Mouse (Mus musculus): Measurements from ENCODE around the gene Zbtb11. TPM values are rescaled to one million over a fixed set of nuclear protein-coding genes. Genes with fewer than 3 reads are reported as not detected.

Zbtb11 gene
- total RNA-seq, 2 experiments from 2014 or later: 25.6 to 37.4 TPM

DNA sequence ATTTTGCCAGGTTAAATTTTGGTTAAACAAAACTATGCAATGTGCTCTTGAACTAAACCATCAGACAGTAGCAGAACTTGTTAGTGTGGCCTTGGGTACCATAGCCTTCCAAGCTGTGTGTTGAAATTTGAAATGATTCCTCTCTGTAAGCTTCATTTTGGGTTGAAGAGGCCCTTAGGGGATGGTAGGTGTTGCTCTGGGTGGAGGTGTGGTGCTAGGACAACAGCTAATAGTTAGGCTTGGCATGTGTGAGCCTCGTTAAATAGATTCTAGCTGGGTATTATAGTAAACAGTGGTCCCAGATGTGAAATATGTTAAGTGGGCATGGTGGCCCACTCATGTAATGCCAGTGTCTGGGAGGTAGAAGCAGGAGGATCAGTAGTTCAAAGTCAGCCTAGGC, 6.5 kb upstream of the Zbtb11 start:
- no peak for ATAC-seq (replicated peaks; ENCODE audit: low FRiP score, poor library complexity, severe bottlenecking)

DNA sequence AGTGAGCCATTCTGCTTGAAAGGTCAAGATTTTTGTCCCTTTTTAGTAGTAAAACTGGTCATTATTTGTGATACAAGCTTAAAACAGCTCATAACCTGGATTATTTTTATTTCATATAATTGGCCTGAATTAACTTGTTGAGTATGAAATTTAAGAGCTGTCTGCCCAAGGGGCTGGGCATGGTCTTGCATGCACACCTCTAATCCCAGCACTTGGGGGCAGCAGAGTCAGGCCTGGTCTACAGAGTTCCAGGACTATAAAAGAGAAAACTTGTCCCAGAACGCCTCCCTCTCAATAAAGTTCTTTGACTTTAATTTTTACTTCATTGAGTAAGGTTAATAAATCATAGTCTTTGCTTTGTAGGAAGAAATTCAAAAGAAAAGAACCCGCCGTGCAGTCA, 4.5 kb upstream of the Zbtb11 start:
- ATAC-seq (replicated peaks; ENCODE audit: low FRiP score, poor library complexity, severe bottlenecking): no peak

DNA sequence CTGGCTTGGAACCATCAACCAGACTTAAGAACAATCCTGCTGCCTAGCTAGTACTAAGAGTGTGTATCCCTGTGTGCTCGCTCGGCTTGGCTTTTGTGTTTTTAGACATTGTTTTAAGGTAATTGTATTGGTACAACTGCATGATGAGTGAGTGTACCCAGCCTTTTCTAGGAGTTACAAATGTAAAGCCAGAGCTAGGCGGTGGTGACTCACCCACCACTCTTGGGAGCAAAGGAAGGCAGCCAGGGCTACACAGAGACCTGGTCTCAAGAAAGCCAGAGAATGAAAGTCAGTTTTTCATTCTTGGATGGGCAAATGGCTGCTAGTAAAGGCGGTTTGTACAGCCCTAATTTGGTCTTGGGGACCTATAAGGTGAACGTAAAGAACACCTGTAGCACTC, 3.3 kb upstream of the Zbtb11 start:
- no peak for ATAC-seq (replicated peaks; ENCODE audit: low FRiP score, poor library complexity, severe bottlenecking)

- no peak for ATAC-seq (replicated peaks; ENCODE audit: low FRiP score, poor library complexity, severe bottlenecking)
Measured at GRCm38 (mm10) chr16:55971735-55972615, 1.7 kb upstream of the Zbtb11 start.

- ATAC-seq (replicated peaks; ENCODE audit: low FRiP score, poor library complexity, severe bottlenecking): no peak
Measured at GRCm38 (mm10) chr16:55972626-55973201, 969 bp upstream of the Zbtb11 start.

GRCm38 (mm10) chr16:55974256-55974902, 696 bp downstream of the Zbtb11 start:
- ATAC-seq (replicated peaks; ENCODE audit: low FRiP score, poor library complexity, severe bottlenecking): peak; percentile 73

GRCm38 (mm10) chr16:55974903-55975285, 1.2 kb downstream of the Zbtb11 start:
- peak; percentile 48 for ATAC-seq (replicated peaks; ENCODE audit: low FRiP score, poor library complexity, severe bottlenecking)

DNA sequence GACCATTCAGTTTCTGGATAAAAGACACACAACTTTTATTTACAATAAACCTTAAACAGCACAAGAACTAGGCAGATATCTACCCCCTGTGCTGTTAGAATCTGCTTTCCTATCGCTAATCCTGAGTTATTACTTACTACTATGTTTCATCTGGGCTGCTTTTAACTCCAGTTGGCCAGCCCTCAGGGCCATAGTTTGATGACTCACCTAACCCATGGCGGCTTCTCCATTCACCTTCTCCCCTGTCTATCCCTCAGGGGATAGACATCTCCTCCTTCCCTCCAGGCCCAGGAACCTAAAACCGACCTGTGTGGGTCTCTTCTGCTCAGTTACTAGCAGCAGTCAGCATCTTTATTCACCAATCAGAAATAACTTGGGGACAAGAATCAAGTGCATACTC, 12.3 kb downstream of the Zbtb11 start:
- ATAC-seq (replicated peaks; ENCODE audit: low FRiP score, poor library complexity, severe bottlenecking): no peak

DNA sequence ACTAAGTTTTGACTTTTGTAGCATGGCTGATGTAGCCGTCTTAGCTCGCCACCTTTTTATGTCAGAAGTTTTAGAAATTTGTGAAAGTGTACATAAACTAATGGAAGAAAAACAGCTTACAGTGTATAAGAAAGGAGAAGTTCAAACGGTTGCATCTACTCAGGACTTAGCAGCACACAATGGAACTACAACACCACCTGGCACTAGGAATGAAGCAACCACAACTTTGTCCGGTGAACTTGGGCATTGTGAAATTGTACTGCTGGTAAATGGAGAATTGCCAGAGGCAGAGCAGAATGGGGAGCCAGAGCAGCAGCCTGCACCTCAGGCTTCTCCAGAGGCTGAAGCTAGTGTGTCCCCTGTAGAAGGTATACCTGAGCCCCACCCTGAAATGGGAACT, 16.6 kb downstream of the Zbtb11 start:
- ATAC-seq (replicated peaks; ENCODE audit: low FRiP score, poor library complexity, severe bottlenecking): no peak

DNA sequence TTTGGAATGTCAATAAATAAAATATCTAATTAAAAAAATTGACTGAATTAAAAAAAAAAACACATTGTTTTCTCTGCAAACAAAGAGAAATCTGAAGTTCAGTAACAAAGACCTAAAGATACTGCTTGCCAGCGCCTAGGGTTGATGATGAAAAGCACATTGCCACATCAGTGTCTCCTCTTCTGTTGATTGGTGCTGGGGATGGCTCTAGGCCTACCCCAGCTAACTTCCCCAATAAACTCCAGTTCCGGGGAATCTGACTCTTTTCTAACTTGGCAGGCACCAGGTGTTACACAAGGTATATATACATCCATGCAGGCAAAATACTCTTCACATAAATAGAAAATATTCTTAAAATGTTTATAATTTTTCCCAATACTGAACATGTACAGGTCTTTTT, 20.6 kb downstream of the Zbtb11 start:
- no peak for ATAC-seq (replicated peaks; ENCODE audit: low FRiP score, poor library complexity, severe bottlenecking)

DNA sequence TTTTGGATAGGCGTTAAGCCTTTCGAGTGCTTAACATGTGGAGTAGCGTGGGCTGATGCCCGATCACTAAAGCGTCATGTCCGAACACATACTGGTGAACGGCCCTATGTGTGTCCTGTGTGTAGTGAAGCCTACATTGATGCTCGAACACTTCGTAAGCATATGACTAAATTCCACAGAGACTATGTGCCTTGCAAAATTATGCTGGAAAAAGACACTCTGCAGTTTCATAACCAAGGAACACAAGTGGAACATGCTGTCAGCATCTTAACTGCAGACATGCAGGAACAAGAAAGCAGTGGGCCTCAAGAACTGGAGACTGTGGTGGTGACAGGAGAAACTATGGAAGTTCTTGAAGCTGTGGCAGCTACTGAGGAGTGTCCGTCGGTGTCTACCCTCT, 33.1 kb downstream of the Zbtb11 start:
- ATAC-seq (replicated peaks; ENCODE audit: low FRiP score, poor library complexity, severe bottlenecking): no peak

DNA sequence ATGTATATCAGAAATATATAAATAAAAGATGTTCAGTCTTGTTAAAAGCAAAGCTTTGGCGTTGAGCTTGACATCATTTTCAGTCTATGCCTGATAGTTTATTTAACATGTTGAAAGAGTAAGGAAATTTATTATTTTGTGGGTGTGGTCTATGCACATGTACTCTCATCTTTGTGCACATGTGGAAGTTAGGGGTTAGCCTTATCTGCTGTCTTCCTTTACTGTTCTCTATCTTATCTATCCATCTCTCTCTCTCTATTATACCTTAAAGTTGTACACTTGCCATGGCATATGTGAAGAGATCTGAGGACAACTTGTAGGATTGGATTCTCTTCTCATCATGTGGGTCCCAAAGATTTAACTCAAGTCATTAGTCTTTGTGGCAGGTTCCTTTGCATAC, 35.2 kb downstream of the Zbtb11 start:
- ATAC-seq (replicated peaks; ENCODE audit: low FRiP score, poor library complexity, severe bottlenecking): no peak

- ATAC-seq (replicated peaks; ENCODE audit: low FRiP score, poor library complexity, severe bottlenecking): no peak
Measured at GRCm38 (mm10) chr16:56012789-56013743, 39.4 kb downstream of the Zbtb11 start.

- no peak for ATAC-seq (replicated peaks; ENCODE audit: low FRiP score, poor library complexity, severe bottlenecking)
Measured at GRCm38 (mm10) chr16:56014076-56014475, 40.4 kb downstream of the Zbtb11 start.

GRCm38 (mm10) chr16:56019660-56020059, 46.0 kb downstream of the Zbtb11 start:
- no peak for ATAC-seq (replicated peaks; ENCODE audit: low FRiP score, poor library complexity, severe bottlenecking)

GRCm38 (mm10) chr16:56027854-56028629, 54.4 kb downstream of the Zbtb11 start:
- no peak for ATAC-seq (replicated peaks; ENCODE audit: low FRiP score, poor library complexity, severe bottlenecking)

DNA sequence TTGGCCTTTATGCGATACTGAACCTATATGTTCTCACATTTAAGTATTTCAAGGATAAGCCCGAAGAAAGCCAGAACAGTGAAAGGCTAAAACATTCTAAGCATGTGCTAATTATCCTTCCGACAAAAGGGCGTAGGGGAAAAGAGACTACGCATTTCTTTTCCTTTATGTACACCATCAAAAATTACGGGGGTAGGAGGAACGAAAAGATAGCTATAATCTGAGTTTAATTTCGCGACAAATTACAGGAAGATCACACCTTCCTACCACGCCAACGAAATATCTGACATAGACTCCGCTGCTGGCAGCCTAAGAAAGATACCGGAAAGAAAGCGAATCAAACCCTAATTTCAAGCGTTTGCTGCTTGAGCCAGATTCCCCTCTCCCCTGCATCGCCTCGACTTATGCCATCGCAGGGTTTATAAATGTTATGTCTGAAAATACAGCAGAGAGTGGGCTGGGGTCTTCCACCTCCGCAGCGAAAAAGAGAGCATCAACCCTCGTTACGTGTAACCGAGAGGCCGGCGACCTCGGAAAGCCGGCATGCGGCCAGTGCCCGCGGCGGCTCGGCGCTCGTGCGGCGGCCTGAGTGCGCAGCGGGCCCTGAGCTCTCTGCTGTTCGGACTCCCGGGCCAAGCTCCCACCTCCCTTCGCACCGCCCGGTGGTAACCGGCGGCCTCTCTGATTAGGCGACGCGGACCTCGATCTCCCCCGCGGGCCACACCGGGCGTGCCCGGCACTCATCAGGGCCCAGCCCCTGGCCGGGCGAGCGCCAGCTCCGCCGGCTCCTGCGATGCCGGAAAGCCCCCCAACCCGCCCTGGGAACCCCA, 55.3 kb downstream of the Zbtb11 start:
- peak; percentile 72 for ATAC-seq (replicated peaks; ENCODE audit: low FRiP score, poor library complexity, severe bottlenecking)

DNA sequence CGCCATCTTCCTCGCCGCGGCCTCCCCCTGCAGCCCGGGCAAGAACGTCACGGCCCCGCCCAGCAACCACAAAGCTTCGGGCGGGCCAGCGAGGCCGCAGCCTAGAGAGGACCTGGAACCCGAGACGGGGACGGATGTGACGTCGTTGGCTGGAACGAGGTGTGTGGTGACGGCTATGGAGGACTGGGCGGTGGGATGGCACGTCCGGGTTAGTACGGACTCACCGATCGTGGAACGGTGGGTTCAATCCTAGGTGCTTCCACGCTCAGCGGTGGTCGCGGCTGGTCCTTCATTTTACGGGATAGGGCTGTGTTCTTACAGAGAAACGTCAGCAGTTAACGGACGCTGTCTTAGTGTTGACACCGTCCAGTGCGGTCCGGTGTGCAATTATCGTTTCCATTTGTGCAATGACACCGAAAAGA, 56.0 kb downstream of the Zbtb11 start, which contains the start of gene Pcnp:
Gene Pcnp (minus strand): TSS at position 79 of the 422 bp plus-strand sequence.
- peak; percentile 98 for ATAC-seq (replicated peaks; ENCODE audit: low FRiP score, poor library complexity, severe bottlenecking)

Measured in erythroid progenitor cell, adult 5-6 weeks (primary cell).